Mouse (Mus musculus): ENCODE data around the gene Clk3. TPM values are rescaled to one million over a fixed set of nuclear protein-coding genes. Genes with fewer than 3 reads are reported as not detected.

Gene Clk3
- total RNA-seq, 2 experiments from 2014 or later = 52.7 to 58.9 TPM

DNA sequence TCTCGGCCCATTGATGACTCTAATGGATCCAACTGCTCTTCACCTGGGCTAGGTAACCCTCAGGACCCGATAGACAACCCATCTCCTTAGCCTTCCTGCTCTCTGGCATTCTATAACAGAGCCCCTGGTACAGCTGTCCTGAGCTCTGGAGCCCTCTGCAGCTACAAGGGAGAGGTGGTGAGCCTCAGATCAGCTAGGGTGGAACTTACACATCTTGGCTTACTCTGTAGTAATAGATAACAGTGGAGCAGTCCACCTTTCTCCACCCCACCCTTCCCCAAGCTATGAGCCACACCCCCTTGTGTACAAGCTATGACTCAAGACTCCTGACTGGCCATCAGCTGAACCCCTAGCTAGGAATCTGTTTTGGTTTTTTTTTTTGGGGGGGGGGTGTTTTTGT is 5.2 kb upstream of the Clk3 start:
- DNase-seq (ENCODE audit: low spot score in 2 of 2) = no peak

DNA sequence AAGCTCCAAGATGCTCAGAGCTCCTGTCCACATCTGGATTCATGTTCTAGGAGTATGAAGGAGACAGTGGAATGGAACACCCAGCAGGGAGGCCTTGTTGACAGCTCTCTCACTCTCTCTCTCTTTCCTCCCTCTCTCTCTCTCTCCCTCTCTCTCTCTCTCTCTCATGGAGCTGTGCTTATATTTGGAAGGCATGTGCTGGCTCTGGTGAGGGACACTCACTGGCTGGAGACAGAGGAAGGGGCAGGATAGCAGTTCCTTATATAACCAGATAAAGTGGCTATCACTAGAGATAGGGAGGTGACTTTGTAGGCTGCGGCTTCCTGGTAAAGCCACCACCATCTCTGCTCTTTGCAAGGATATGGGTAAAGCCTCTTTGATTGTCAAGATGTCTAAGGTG is 4.6 kb upstream of the Clk3 start:
- DNase-seq (ENCODE audit: low spot score in 2 of 2) = no peak

DNA sequence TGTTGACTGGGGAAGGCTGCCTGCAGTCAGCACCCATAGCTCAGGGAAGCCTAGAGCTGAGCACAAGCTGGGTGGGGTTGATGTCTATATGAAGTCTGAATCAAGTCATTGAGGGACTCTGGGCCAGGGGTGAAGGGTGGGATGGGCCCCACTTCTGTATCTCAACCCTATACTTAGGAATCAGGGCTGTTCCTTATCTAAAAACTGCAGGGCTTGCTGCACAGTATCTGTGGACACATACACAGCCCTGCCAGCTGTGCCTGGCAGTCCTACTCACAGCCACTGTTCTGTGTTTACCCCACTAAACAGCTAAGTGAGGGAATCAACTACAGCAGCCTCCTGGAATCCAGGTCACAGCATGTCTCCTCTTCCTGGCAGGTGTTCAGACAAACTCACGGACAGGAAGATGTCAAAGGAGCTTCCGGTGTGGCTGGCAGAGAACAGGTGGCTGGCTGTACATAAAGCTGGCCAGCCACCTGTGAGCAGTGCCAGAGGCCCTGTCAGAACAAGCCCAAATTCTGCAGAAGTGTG is 3.9 kb upstream of the Clk3 start:
- no peak for DNase-seq (ENCODE audit: low spot score in 2 of 2)

DNA sequence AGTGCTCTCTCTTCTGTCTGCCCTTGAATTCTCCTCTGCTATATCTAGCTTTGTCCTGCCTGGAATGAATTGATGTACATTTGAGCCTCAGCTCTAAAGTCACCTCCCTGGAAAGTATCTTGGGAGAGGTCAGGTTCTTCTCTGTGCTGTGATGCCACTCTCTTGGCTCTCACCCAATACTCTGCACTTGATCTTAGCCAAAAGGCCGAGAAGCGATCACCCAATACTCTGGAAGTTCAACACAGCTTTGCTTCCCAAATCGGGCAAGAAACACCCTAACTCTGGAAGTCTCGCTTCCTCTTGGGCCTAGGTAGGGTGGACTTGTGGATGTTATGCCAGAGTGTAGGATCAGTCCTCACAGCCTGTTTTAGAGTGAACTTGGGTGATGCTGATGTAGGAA is 1.6 kb upstream of the Clk3 start:
- no peak for DNase-seq (ENCODE audit: low spot score in 2 of 2)

DNA sequence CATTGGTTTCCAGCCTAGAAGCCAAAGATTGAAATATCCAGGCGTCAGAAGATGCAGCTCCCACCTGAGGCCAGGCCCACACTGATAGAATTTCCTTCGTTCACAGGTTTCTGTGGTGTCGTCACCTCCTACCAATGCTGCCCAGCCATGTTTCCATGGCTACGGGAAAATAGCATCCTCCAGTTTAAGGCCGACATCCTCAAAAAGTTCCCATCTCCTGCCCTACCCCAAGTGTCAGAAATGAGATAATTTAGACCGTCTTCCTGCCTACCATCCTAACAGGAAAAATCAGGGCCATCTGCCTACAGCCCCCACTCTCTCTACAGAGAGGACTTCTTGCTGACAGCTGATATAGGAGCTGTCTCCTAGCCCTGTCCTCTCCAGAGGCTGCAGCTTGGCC is 771 bp upstream of the Clk3 start:
- no peak for DNase-seq (ENCODE audit: low spot score in 2 of 2)

DNA sequence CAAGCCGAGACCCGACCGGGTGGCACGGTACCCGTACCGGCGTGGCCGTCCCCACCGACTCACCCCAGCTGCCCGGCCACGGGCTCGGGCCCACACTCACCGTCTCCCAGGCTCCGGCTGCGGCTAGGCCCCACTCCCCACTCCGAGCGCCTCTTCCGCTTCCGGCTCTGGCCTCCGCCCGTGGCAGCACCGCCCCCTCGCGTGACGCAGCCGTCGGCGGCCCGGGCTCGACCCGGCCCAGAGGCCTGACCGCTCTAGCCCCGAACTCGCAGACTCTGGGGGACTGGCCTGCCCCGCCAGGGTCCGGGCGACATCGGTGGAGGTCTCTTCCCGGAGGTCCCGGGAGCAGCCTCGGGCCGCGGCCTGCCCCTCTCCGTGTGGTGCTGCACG is 691 bp downstream of the Clk3 start:
- DNase-seq (ENCODE audit: low spot score in 2 of 2) = peak; percentile 96

DNA sequence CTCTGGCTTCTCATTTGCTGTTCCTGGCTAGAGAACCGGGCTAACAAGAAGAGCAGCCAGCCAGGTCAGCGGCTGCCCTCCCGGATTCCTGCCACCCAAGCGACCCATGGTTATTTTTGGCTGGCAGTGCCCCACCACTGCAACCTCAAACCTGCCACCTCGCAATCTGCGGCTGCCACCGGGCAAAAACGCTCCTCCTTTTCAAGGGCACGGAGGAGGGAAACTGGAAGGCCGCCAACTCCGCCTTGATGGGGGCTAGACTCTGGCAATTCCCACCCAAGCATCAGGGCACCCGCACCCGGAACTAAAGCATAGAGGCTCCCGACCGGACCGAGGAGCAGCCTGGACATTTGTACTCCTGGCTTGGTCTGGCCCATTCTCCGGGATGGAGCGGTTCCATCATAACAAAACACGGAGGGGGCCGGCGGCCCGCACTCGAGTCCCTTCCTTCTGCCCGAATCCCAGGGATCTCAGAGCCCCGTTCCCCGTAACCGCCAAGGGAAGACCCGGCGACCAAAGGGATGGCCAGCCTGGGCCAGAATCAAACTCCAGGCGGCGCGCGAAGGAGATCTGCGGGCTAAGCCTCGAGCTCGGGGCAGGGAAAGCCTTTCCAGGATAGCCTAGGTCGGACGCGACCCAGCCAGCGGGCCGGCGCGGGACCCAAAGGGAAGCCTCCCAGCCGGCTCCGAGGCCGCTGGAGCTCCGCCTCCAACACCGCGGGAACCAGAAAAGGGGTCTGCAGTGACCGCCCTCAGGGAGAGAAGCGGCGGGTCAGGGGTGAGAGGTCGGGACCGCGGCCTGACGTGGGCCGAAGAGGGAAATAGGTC is 1.3 kb downstream of the Clk3 start:
- DNase-seq (ENCODE audit: low spot score in 2 of 2) = peak; percentile 65 to 79

DNA sequence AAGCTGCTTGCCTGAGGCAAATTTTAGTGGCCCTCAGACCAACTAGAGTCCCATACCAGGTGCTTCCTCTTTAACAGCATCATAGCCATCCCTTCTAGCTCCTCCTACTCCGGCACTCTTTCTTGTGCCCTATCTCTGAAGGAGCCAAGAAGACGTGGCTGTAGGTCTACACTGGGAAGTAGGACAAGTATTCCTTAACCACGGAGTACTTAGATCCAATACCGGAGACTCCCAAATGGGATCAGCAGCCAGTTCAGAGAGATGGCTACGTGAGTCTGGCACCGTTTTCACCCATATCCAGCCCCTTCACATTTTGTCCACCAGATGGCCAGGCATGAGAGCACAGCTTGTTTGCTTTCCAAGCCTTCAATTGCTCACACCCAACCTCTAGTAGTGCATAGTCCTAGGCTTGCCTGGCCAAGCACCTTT is 3.1 kb downstream of the Clk3 start:
- DNase-seq (ENCODE audit: low spot score in 2 of 2) = peak in 1 of 2 experiments; percentile 50

DNA sequence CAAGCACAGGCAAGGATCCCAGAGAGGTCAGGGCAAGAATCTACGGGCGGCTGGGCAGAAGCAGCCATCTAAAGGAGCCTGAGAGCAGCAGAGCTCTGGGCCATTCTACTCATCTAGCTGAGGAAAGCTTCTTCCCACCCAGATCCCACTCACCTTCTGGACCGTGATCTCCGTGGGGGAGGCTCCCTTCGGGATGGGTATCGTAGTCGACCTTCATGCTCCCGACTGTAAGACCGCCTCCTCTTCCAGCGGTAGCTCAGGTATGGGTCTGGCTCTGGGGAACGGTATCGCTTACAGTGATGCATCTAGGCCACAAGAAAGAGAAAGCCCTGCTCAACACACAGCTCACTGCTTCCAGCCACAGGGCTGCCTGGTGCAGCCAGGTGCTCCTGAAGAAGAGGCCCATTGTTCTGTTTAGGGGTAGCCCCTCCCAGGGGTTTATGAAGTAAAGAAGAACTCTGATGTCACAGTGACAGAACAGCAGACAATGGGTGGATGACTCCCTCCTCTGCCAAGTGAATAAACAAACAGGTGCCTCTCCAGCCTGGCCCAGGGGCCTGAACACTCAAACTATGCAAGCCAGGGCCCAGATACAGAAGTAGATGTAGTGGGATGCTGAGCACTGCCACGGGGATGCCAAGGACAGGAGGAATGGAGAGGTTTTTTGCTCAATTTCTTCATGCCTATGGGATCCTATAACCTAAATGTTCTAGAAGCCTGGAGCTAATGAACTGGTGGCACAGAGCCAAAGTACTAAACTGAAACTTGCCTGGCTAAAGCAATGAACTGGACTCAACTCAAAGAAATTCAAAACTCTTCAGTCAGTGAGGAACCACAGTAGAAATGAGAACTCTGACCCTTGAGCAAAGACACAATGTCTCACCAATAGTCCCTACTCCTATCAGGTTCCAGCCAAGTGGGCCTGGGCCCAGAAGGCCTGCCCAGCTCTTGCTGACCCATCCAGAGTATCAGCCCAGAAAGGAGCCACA is 3.8 kb downstream of the Clk3 start:
- no peak for DNase-seq (ENCODE audit: low spot score in 2 of 2)

DNA sequence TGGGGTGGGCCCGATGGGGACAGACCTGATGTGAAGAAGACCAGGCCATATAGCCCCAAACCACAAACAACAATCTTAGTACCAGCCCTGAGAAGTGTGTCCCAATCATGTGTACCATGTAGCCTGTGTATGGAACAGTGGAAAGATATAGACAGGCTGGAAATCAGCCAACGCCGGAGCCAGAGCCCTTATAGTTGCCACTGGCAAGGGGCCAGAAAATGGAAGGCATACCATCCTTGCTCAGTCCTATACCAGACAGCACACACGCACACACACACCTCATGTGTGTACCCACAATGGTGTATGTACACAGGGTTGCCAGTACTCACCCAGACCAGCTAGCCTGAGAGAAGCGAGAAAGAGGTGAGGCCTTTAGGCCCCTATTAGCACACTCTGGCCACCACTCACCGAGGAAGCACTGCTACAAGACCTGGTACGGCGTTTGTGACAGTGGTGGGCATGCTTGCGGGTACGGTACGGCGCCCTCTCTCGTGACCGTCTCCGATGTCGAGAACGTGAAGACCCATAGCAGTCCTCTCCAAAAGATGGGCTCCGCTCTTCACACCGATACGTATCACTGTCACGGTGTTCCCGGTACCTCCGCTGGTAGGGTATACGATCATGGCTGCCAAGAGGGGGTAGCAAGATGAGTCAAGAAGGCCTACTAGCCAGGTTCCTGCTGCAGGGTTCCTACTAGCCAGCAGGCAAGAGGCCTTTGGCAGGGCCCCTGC is 5.1 kb downstream of the Clk3 start:
- no peak for DNase-seq (ENCODE audit: low spot score in 2 of 2)

DNA sequence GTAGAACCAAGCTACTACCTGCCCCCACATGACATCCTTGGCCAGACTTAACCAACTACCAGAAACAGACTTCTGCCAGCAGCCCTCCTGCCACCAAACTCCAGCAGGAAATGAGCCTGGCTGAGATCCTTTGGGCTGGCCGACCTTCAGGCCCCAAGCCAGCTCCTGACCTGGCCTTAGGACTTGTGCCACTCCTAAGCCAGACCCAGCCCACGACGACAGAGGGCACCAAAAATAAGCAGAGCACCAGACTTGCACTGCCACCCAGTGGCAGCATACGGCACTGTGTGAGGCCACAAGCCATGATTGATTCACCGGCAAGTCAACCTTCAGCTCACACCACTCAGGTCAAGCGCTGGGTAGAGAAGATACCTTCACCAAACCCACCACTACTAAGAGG is 6.4 kb downstream of the Clk3 start:
- peak in 1 of 2 experiments; percentile 62 for DNase-seq (ENCODE audit: low spot score in 2 of 2)

DNA sequence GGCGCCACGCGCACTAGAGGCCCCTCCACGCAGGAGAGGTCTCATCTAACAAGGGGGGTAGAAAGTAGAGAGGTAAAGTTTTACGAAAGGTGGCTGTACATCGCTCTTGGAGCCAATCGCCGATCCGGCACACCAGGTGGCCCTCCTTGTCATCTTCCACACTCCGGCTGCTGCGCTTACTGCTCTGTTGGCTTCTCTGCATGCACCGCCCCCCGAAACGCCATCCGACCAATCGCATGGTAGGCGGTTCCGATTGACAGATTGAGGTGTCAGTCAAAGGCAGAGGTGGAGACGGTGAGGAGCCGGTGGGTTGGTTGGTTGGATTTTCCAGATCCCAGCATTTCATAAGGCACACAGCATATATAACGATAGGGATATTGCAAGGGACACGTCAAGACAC is 7.1 kb downstream of the Clk3 start:
- DNase-seq (ENCODE audit: low spot score in 2 of 2) = no peak

DNA sequence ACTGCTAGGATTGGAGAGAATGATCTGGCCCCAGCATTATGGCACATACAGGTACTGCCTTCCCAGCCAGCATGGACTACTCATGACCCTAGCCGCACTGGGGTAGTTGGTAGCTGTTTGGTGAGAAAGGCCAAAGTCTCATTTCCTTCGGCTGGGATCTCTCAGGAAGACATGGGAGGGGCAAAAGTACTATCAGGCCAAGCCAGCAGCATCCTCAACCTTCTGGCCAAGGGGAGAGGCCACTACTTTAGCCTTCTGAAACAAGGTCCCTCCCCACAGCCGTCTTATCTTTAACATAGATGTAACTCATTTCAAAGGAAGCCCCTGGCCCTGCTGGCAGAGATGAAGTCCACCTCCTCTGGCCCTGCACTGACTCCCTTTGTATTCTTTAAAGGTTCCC is 8.1 kb downstream of the Clk3 start:
- no peak for DNase-seq (ENCODE audit: low spot score in 2 of 2)

DNA sequence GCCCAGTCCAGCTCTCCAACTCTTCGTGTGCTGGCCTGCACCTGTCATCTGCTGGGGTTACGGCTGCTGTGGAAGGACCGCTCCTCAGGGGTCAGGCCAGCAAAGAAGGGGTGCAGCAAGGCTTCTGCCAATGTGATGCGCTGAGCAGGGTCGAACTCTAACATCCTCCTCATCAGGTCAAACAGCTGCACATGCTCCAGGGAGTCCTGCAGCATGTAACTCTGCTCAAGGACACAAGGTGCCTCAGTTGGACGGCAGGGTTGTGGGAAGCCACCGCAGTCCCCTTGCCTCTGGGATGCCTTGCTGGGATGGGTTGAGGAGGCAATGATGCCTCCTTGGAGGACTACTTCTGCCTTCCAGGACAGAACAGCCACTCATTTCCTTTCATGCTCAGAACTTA is 14.8 kb downstream of the Clk3 start:
- DNase-seq (ENCODE audit: low spot score in 2 of 2) = no peak

DNA sequence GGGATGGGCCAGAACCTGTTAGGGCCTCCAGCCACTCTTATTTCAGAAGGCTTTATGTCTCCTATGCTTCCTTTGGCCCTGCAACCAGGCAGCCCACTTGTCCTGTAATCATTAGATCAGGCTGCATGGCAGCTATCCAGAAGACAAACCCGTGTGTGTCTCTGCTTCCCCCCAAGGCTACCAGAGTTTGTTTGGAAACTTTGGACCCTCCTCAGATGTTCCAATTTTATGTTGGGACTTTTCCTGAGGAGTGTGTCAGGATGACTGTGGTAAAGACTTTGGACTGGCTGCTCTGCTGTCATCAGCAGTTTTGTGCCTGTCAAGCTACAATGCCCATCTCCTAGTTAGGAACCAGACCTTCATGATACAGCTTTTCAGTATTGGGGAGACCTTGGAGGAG is 16.8 kb downstream of the Clk3 start:
- no peak for DNase-seq (ENCODE audit: low spot score in 2 of 2)

DNA sequence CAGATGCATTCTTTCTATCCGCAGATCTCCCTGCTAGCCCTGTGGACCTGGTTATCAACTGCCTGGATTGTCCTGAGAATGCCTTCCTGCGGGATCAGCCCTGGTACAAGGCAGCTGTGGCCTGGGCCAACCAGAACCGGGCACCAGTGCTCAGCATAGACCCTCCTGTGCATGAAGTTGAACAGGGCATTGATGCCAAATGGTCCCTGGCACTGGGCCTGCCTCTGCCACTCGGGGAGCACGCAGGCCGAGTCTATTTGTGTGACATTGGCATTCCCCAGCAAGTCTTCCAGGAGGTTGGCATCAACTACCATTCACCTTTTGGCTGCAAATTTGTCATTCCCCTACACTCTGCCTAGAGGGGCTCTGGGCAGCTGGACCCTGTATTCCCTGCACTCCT is 17.5 kb downstream of the Clk3 start:
- no peak for DNase-seq (ENCODE audit: low spot score in 2 of 2)

DNA sequence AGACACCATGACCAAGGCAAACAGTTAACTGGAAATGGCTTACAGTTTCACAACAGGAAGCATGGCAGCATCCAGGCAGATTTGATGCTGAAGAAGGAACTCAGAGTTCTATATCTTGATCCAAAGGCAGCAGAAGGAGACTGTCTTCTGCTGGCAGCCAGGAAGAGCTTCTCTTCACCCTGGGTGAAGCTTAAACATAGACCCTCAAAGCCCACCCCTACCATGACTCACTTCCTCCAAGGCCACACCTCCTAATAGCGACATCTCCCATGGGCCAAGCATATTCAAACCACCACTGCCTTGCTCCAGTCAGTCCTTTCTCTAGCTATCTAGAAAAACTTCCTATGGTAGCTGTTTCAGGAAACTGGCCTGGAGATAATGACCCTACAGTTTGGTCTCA is 18.6 kb downstream of the Clk3 start:
- no peak for DNase-seq (ENCODE audit: low spot score in 2 of 2)

DNA sequence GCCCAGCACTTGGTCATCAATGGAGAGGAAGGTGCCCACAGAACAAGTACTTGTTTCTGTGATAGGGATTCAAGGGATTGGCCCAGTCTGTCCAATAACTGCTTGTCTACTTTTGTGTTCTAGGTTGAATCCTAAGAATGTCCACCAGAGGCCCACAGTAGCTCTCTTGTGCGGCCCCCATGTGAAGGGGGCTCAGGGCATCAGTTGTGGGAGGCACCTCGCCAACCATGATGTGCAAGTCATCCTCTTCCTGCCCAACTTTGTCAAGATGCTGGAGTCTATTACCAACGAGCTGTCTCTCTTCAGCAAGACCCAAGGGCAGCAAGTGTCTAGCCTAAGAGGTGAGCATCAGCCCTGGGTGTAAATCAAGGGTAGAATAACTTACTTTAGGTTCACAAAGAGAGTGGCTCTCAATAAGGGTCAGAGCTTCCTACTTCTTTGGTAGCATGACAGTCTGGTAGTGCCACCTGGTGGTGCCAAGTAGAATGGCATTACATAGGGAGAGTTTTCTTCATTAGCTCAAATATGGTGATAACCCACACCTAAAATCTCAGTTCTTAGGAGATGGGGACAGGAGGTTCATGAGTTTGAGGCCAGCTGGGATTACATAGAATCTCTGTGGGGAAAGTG is 21.1 kb downstream of the Clk3 start:
- no peak for DNase-seq (ENCODE audit: low spot score in 2 of 2)

DNA sequence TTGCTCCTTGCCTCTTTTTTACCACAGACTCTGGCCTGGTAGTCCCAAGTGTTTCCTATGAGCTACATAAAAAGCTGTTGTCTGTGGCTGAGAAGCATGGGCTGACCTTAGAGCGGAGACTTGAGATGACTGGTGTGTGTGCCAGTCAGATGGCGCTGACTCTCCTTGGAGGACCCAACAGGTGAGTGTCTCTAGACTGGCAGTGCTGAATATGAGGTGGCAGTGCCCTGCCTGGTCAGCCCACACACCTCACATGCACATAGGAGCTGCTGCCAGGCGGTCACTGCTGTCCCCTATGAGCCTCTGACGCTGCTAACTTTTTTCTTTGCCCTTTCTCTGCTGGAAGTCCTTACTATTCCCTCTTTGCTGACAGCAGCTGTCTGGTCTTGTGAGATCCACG is 25.8 kb downstream of the Clk3 start:
- DNase-seq (ENCODE audit: low spot score in 2 of 2) = no peak

DNA sequence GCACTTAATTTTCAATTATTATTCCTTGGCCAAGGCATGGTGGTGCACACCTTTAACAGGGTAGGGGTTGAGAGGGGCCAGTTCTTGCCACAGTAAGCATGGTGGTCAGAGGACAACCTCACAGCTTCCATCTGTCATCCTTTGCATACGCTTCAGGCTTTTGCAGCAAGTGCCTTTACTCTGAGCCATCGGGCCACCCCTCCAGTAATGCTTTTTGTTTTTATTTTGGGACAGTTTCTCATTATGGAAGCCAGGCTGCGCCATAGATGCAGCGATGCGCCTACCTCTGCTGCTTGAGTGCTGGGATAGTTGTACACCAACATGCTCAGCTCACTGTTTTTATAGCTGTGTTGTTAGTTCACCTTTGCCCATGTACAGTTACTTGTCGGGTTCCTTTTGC is 32.1 kb downstream of the Clk3 start:
- DNase-seq (ENCODE audit: low spot score in 2 of 2) = no peak

DNA sequence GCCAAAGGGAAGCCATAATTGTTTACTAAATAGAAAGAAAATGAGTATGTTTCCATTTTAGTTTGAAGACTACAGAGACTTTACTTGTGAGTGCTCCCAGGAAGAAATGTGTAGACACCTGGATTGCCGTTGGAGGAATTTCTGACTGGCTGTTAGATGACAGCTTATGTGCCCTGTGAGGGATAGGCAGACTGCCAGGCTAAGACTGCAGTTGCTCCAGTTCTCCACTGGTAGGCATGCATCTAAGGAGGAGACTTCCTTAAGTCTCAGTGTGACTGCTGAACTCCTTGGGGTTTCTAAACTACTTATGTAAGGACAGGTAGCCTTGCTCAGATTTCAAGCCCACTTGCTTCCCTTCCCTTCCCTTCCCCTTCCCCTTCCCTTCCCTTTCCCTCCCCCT is 37.3 kb downstream of the Clk3 start:
- DNase-seq (ENCODE audit: low spot score in 2 of 2) = no peak
